Mouse (Mus musculus) liver, embryonic 16.5 days (tissue): ENCODE measurements around the gene Gin1. TPM values are rescaled to one million over a fixed set of nuclear protein-coding genes. Genes with fewer than 3 reads are reported as not detected.

Source experiments
- ATAC-seq: fragments of 200-750 bp; cut with Nextera tagmentation; 2 replicates; pipeline ENCODE4 v1.8.0; 2017; ENCODE audit warnings: low read depth, mild to moderate bottlenecking, moderate number of reproducible peaks, moderate library complexity
- H3K27ac ChIP-seq: fragments of 300-500 bp; sonication (generic); 2 replicates; pipeline ENCODE4 v1.5.1; 2014; ENCODE audit warnings: mild to moderate bottlenecking, low read length
- H3K27me3 ChIP-seq: fragments of 300-500 bp; sonication (generic); 2 replicates; pipeline ENCODE4 v1.6.1; 2014; ENCODE audit warnings: low read depth, low read length, mixed read lengths; ENCODE audit not compliant: control insufficient read depth, insufficient read depth
- H3K36me3 ChIP-seq: fragments of 300-500 bp; sonication (generic); 2 replicates; pipeline ENCODE4 v1.6.1; 2014; ENCODE audit warnings: mild to moderate bottlenecking; ENCODE audit not compliant: control insufficient read depth, insufficient read depth
- H3K4me1 ChIP-seq: fragments of 300-500 bp; sonication (generic); 2 replicates; pipeline ENCODE4 v1.6.1; 2014; ENCODE audit warnings: low read depth, low read length, mixed read lengths; ENCODE audit not compliant: control insufficient read depth
- H3K4me2 ChIP-seq: fragments of 300-500 bp; sonication (generic); 2 replicates; pipeline ENCODE4 v1.6.1; 2014; ENCODE audit warnings: low read depth, low read length, mixed read lengths
- H3K4me3 ChIP-seq: fragments of 300-500 bp; sonication (generic); 2 replicates; pipeline ENCODE4 v1.5.1; 2014; ENCODE audit warnings: low read depth, mild to moderate bottlenecking, low read length
- H3K9ac ChIP-seq: fragments of 300-500 bp; sonication (generic); 2 replicates; pipeline ENCODE4 v1.6.1; 2014; ENCODE audit warnings: low read depth, low read length
- H3K9me3 ChIP-seq: fragments of 300-500 bp; sonication (generic); replicated peaks from 2 replicates; pipeline ENCODE4 v1.6.1; 2016; ENCODE audit warnings: low read length; ENCODE audit not compliant: control insufficient read depth
- WGBS: fragments of 180-500 bp; shearing (Covaris S2); extraction: QIAGEN DNeasy Blood & Tissue Kit; methylation state at CpG from one replicate; pipeline ENCODE4 v1.1.7; 2014; ENCODE audit not compliant: insufficient replicate concordance; 5-methylcytosine and 5-hydroxymethylcytosine counted together
- polyA plus RNA-seq: library from polyadenylated mRNA; unstranded; fragments of >200 nt; fragmentation: Nextera tagmentation; extraction: Ambion mirVana; gene quantifications from 2 replicates; pipeline ENCODE4 v1.2.1, GENCODE M21; 2015

The Gin1 gene
- 10.1 and 11.2 TPM in 2 replicates for polyA plus RNA-seq

GRCm38 (mm10) chr1:97769904-97770753, at the start of gene Gin1, which contains the start of gene Ppip5k2:
Gene Gin1, plus strand, starts transcription at chr1:97770172.
Gene Ppip5k2, minus strand, starts transcription at chr1:97770411.
- peak within 1 kb of the TSS; percentile 91 for H3K4me3 ChIP-seq
- H3K9me3 ChIP-seq, result no peaks in the 10 kb centered on the region
- peak; percentile 98 for ATAC-seq
- no peaks in the 10 kb centered on the region for H3K36me3 ChIP-seq
- H3K27ac ChIP-seq, result peak within 1 kb of the TSS; percentile 90
- H3K27me3 ChIP-seq, result no peaks in the 10 kb centered on the region
- H3K9ac ChIP-seq, result peak within 1 kb of the TSS; percentile 85
- H3K4me1 ChIP-seq, result peaks cover 20% of the 10 kb centered on the region
- under 1% methylated on average over 65 of the region's 66 CpGs for WGBS
- peak within 1 kb of the TSS; percentile 94 for H3K4me2 ChIP-seq

GRCm38 (mm10) chr1:97726730-97727129, 43.2 kb upstream of the Gin1 start:
- WGBS, result 70% methylated on average over 2 of the region's 2 CpGs
- ATAC-seq, result no peak
- no peak overlapping the region for H3K9ac ChIP-seq
- no peaks in the 10 kb centered on the region for H3K9me3 ChIP-seq
- H3K27me3 ChIP-seq, result no peaks in the 10 kb centered on the region
- H3K27ac ChIP-seq, result no peak overlapping the region
- H3K4me1 ChIP-seq, result no peaks in the 10 kb centered on the region
- no peak overlapping the region for H3K4me2 ChIP-seq
- no peak overlapping the region for H3K4me3 ChIP-seq
- peaks cover 2% of the 10 kb centered on the region for H3K36me3 ChIP-seq

- Histone ChIP-seq H3K36me3 (peaks cover 7% of the 10 kb centered on the region), H3K9me3 (no peaks in the 10 kb centered on the region), H3K4me1 (no peaks in the 10 kb centered on the region), H3K9ac (no peak overlapping the region), H3K4me3 (no peak overlapping the region), H3K27me3 (no peaks in the 10 kb centered on the region), H3K4me2 (no peak overlapping the region), H3K27ac (no peak overlapping the region)
- 29% methylated on average over 1 of the region's 1 CpGs for WGBS
- no peak for ATAC-seq
Observed at GRCm38 (mm10) chr1:97729339-97729738, 40.6 kb upstream of the Gin1 start.

DNA sequence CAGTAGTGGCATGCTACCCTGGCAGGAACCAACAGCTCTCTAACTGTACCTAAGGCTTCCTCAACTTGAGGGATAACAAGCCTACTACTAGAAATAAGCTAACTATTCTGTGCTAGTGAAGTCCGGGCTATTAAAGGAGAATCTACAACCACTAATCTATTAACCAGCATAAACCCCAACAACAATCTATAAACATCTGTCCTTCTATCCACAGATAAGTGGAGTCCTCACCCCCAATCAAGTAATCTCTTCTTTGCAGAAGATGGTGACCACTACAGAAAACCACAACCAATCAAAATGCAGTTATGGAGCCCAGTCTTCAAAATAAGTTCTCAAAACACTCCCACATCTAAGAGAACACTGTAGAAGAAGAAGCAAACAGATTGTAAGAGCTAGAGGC, 26.9 kb upstream of the Gin1 start:
- Histone ChIP-seq H3K9ac (no peak overlapping the region), H3K36me3 (peaks cover 14% of the 10 kb centered on the region; the same call in 1 of the 2 replicates), H3K4me1 (peaks cover 6% of the 10 kb centered on the region), H3K27ac (no peak overlapping the region), H3K4me3 (no peak overlapping the region), H3K4me2 (no peak overlapping the region), H3K27me3 (no peaks in the 10 kb centered on the region), H3K9me3 (no peaks in the 10 kb centered on the region)
- peak; percentile 81 for ATAC-seq
- 21% methylated on average over 1 of the region's 1 CpGs for WGBS

DNA sequence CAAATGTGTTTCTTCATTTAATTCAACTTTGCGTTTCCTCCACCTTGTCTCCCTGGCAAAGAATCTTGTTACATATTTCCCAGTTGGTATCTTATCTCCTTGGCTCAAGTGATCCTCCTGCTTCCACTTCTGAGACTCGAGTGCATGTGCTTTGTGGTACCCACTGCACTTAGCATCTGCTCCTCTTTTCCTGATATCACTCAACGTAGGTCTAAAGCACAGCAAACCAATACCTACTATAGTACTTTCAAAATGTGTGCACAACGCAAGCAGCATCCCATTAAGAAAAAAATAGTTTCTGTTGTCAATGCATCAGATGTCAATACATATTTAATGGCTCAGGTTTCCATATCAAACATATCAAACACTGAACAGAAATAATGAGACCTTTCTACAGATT, 24.3 kb upstream of the Gin1 start:
- Histone ChIP-seq H3K4me3 (no peak overlapping the region), H3K9me3 (no peaks in the 10 kb centered on the region), H3K36me3 (peaks cover 5% of the 10 kb centered on the region; the same call in 1 of the 2 replicates), H3K27me3 (no peaks in the 10 kb centered on the region), H3K4me2 (no peak overlapping the region), H3K9ac (no peak overlapping the region), H3K4me1 (peaks cover 6% of the 10 kb centered on the region), H3K27ac (no peak overlapping the region)
- no peak for ATAC-seq
- 65% methylated on average over 4 of the region's 4 CpGs for WGBS

GRCm38 (mm10) chr1:97746261-97746660, 23.7 kb upstream of the Gin1 start:
- no peak overlapping the region for H3K4me3 ChIP-seq
- H3K36me3 ChIP-seq, result peaks cover 5% of the 10 kb centered on the region; the same call in 1 of the 2 replicates
- 84% methylated on average over 7 of the region's 7 CpGs for WGBS
- peaks cover 6% of the 10 kb centered on the region for H3K4me1 ChIP-seq
- no peak overlapping the region for H3K9ac ChIP-seq
- H3K9me3 ChIP-seq, result no peaks in the 10 kb centered on the region
- no peak overlapping the region for H3K4me2 ChIP-seq
- H3K27me3 ChIP-seq, result no peaks in the 10 kb centered on the region
- no peak for ATAC-seq
- no peak overlapping the region for H3K27ac ChIP-seq

GRCm38 (mm10) chr1:97748163-97748562, 21.8 kb upstream of the Gin1 start:
- Histone ChIP-seq H3K27me3 (no peaks in the 10 kb centered on the region), H3K36me3 (peaks cover 10% of the 10 kb centered on the region; the same call in 1 of the 2 replicates), H3K4me2 (no peak overlapping the region), H3K9me3 (no peaks in the 10 kb centered on the region), H3K4me1 (no peaks in the 10 kb centered on the region), H3K27ac (no peak overlapping the region), H3K9ac (no peak overlapping the region), H3K4me3 (no peak overlapping the region)
- 79% methylated on average over 3 of the region's 3 CpGs for whole genome bisulfite sequencing
- no peak for ATAC-seq

GRCm38 (mm10) chr1:97753216-97753615, 16.8 kb upstream of the Gin1 start:
- Histone ChIP-seq H3K9me3 (no peaks in the 10 kb centered on the region), H3K27me3 (no peaks in the 10 kb centered on the region), H3K4me1 (no peaks in the 10 kb centered on the region), H3K4me3 (no peak overlapping the region), H3K27ac (no peak overlapping the region), H3K4me2 (no peak overlapping the region), H3K9ac (no peak overlapping the region), H3K36me3 (peaks cover 5% of the 10 kb centered on the region)
- ATAC-seq, result no peak

DNA sequence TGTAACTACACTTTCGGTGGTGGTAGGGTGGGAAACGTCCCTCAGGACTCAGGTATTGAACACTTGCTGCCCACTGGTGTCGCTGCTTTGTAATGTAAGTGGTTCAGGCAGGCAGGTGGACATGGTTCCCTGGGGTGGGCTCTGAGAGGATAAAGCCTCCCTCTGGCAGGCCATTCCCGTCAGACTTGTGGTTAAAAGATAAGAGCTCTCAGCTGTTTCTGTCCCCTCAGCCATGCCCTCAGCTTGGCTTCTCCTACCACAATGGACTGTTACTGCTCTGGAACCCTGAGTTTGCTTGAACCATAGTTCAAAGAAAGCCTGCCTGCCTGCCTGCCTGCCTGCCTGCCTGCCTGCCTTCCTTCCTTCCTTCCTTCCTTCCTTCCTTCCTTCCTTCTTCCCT, 15.6 kb upstream of the Gin1 start:
- Histone ChIP-seq H3K4me1 (no peaks in the 10 kb centered on the region), H3K9ac (no peak overlapping the region), H3K4me2 (no peak overlapping the region), H3K9me3 (no peaks in the 10 kb centered on the region), H3K4me3 (no peak overlapping the region), H3K27ac (no peak overlapping the region), H3K27me3 (no peaks in the 10 kb centered on the region), H3K36me3 (peaks cover 5% of the 10 kb centered on the region)
- WGBS, result 50% methylated on average over 4 of the region's 4 CpGs
- ATAC-seq, result no peak
